Mouse (Mus musculus) bone marrow, adult 2 months (tissue): ENCODE measurements at regions not wholly inside any gene's neighbourhood (a gene's known extent, or its start where the extent isn't known, plus 50 kb on each side); places are given as distances from the start of the nearest gene placed in this dataset.

Experiments used
- CTCF ChIP-seq: fragments of 200-500 bp; IDR thresholded peaks from 2 replicates; pipeline ENCODE4 v1.5.1; 2011; ENCODE audit warnings: low read length, control low read depth; ENCODE audit not compliant: control insufficient read depth, insufficient read depth
- POLR2A ChIP-seq: fragments of 200-500 bp; IDR thresholded peaks from 2 replicates; pipeline ENCODE4 v1.6.1; 2011; ENCODE audit warnings: low read depth, mild to moderate bottlenecking, control low read depth, low read length, borderline replicate concordance; ENCODE audit not compliant: control insufficient read depth

GRCm38 (mm10) chr17:48780217-48780616 is 152.0 kb upstream of the Lrfn2 start:
- TF ChIP-seq CTCF (no peak), POLR2A (no peak)
